ENCODE assay signal across 25 mouse cellular contexts in genomic region chr13:112786142-112786541, GRCm38 (mm10). TPM values are rescaled to one million over a fixed set of nuclear protein-coding genes. Genes with fewer than 3 reads are reported as not detected.
A peak's percentile ranks its signal among the peaks of the same experiment; 100 is the strongest.
DNase-seq lines count a peak whose midpoint lies in the region; ATAC-seq and TF ChIP-seq lines count a peak whose summit lies in the region.
"Had no signal": no experiment of that assay in that cellular context is flagged by ENCODE, and none has a peak within 500 bp of the region (broad histone marks: within the 10 kb centered on the region; RNA-seq: fewer than 3 reads in every experiment).

No protein-coding gene starts in this region.

- H3K36me3 ChIP-seq in CH12.LX (replicated peaks in 1 of 2; ENCODE audit: control insufficient read depth in 1 of 2, insufficient read depth in 1 of 2, low read length in 1 of 2), result no peaks in the 10 kb centered on the region
- H3K36me3 ChIP-seq: embryonic facial prominence, embryonic 12.5 days; embryonic facial prominence, embryonic 15.5 days; heart, embryonic 10.5 days; heart, embryonic 13.5 days had no signal

- TF ChIP-seq RAD21 in CH12.LX (IDR thresholded peaks at IDR 0.05; ENCODE audit: low read depth, low read length), result no peak

- no peaks in the 10 kb centered on the region for H3K27me3 ChIP-seq in CH12.LX (replicated peaks)
- H3K27me3 ChIP-seq: embryonic facial prominence, embryonic 12.5 days; embryonic facial prominence, embryonic 15.5 days; heart, embryonic 13.5 days had no signal

- no peaks in the 10 kb centered on the region for H3K9me3 ChIP-seq in CH12.LX (replicated peaks; ENCODE audit: low read length)
- H3K9me3 ChIP-seq: embryonic facial prominence, embryonic 12.5 days; embryonic facial prominence, embryonic 15.5 days; heart, embryonic 10.5 days; heart, embryonic 13.5 days had no signal

- no peak for TF ChIP-seq CTCF in layer of hippocampus, adult 2 months (conservative IDR thresholded peaks at IDR 0.05)
- TF ChIP-seq CTCF in CH12.LX (conservative IDR thresholded peaks at IDR 0.05 in 1 of 2, IDR thresholded peaks at IDR 0.05 in 1 of 2; ENCODE audit: low read depth in 2 of 2, low read length in 2 of 2), result no peak

- TF ChIP-seq POLR2A in CH12.LX (IDR thresholded peaks at IDR 0.05; ENCODE audit: low read depth, low read length), result no peak

- DNase-seq in layer of hippocampus, adult 9-11 months, result peak; percentile 21
- DNase-seq in layer of hippocampus, adult 2 months (ENCODE audit: low spot score in 2 of 2), result no peak
- DNase-seq in CH12.LX (ENCODE audit: extremely low read depth) (no peak), ZHBTc4 (ENCODE audit: low read depth, low spot score) (peak; percentile 24)
- DNase-seq in right cerebral cortex, adult 18-20 months, result no peak
- DNase-seq: adrenal gland, postnatal 10 days; adrenal gland, postnatal 36 days; cerebellum, adult 11 months; cerebellum, adult 2 months; cerebellum, adult 9-11 months; cerebellum, postnatal 25 days; forebrain, postnatal 0 days; gastrocnemius, adult 2 months; gastrocnemius, postnatal 14 days; heart, adult 18-20 months; heart, postnatal 14 days; heart, postnatal 4 days; kidney, adult 11 months had no signal

- ATAC-seq in CD4-positive, CD25-positive, alpha-beta regulatory T cell, adult 4 months, result no peak
- ATAC-seq: forebrain, embryonic 14.5 days; forebrain, postnatal 0 days had no signal

- dilution Hi-C loops in CH12.LX (cut with MboI; ENCODE audit: extremely low pct_ligation_motif_present, extremely low pct_unique_long_range_greater_than_20kb, low sequenced_read_pairs), result no loop called here

- in situ Hi-C loops in CH12.LX (cut with MboI; ENCODE audit: low pct_ligation_motif_present, low pct_unique_long_range_greater_than_20kb, low sequenced_read_pairs), result no loop called here

- no peak overlapping the region for H3K9ac ChIP-seq in CH12.LX (ENCODE audit: insufficient read depth, low read depth)
- H3K9ac ChIP-seq: embryonic facial prominence, embryonic 12.5 days; embryonic facial prominence, embryonic 15.5 days; forebrain, postnatal 0 days; heart, embryonic 13.5 days; hindbrain, embryonic 14.5 days had no signal

- no peak overlapping the region for H3K4me2 ChIP-seq in CH12.LX (ENCODE audit: insufficient read depth, low read depth, poor library complexity, severe bottlenecking)
- H3K4me2 ChIP-seq: embryonic facial prominence, embryonic 12.5 days; embryonic facial prominence, embryonic 15.5 days; heart, embryonic 13.5 days; hindbrain, embryonic 14.5 days had no signal

- H3K4me1 ChIP-seq in CH12.LX (ENCODE audit: control insufficient read depth in 1 of 2, insufficient read depth in 2 of 2), result peaks cover 21 to 45% of the 10 kb centered on the region in 2 experiments
- H3K4me1 ChIP-seq: embryonic facial prominence, embryonic 15.5 days; heart, embryonic 10.5 days; heart, embryonic 13.5 days had no signal

- H3K79me2 ChIP-seq in CH12.LX (replicated peaks; ENCODE audit: control insufficient read depth, extremely low read depth, insufficient read depth, poor library complexity, severe bottlenecking), result no peaks in the 10 kb centered on the region

- TF ChIP-seq EP300 in CH12.LX (IDR thresholded peaks at IDR 0.05; ENCODE audit: low read length), result peak; percentile 46; the same call in 1 of the 2 replicates

- no peak overlapping the region for H3K4me3 ChIP-seq in layer of hippocampus, adult 2 months
- H3K4me3 ChIP-seq in CH12.LX (replicated peaks in 1 of 3; ENCODE audit: low read depth in 2 of 3, low read length in 2 of 3, poor library complexity in 1 of 3), result no peak overlapping the region
- H3K4me3 ChIP-seq: embryonic facial prominence, embryonic 12.5 days; embryonic facial prominence, embryonic 15.5 days; gastrocnemius, adult 2 months; heart, embryonic 10.5 days; heart, embryonic 13.5 days had no signal

- no peak overlapping the region for H3K27ac ChIP-seq in layer of hippocampus, adult 2 months
- no peak overlapping the region for H3K27ac ChIP-seq in CH12.LX (ENCODE audit: insufficient read depth, low read depth)
- H3K27ac ChIP-seq: embryonic facial prominence, embryonic 12.5 days; gastrocnemius, adult 2 months; heart, embryonic 10.5 days; heart, embryonic 13.5 days; hindbrain, embryonic 14.5 days had no signal

TF ChIP-seq in CH12.LX, 34 proteins besides CTCF, POLR2A, EP300 and RAD21:
- TF ChIP-seq IRF4 (IDR thresholded peaks at IDR 0.05; ENCODE audit: low read depth, low read length) (0 out of 2 replicates have a peak, but pooled peaks have one; percentile 12), JUND (conservative IDR thresholded peaks at IDR 0.05; ENCODE audit: low read depth, low read length) (no peak), USF2 (conservative IDR thresholded peaks at IDR 0.05; ENCODE audit: low read depth, low read length) (no peak), RCOR1 (conservative IDR thresholded peaks at IDR 0.05; ENCODE audit: low read depth, low read length) (no peak), ZC3H11A (IDR thresholded peaks at IDR 0.05; ENCODE audit: low read depth, low read length) (no peak), CHD1 (IDR thresholded peaks at IDR 0.05; ENCODE audit: low read depth, low read length) (no peak), MEF2A (IDR thresholded peaks at IDR 0.05; ENCODE audit: borderline replicate concordance, low read depth, low read length) (peak; percentile 94), JUN (IDR thresholded peaks at IDR 0.05; ENCODE audit: insufficient read depth, low read depth, low read length) (no peak)

RNA-seq across cellular contexts. Expression of gene Plpp1, which starts 14.4 kb away (rescaled TPM):
- total RNA-seq in layer of hippocampus, adult 2 months (2021), result 10 to 100 TPM; 30.4 to 30.8 TPM
- 50.1 and 50.2 TPM in 2 replicates for total RNA-seq in CH12.LX (2012; rRNA removed)
- 85.3 and 90.9 TPM in 2 replicates for total RNA-seq in CH12.LX (2014; rRNA removed)
- 67.6 and 68.6 TPM in 2 replicates for polyA plus RNA-seq in CH12.LX (2012; ENCODE audit: insufficient read length, low read depth)
- 1 to 10 TPM; 3.7 to 4.2 TPM for polyA plus RNA-seq in CD4-positive, CD25-positive, alpha-beta regulatory T cell, adult 4 months (2017; shearing (Covaris generic))

Comparison
In these comparisons a context has a peak if more than half of its experiments do, and no peak if none do; other contexts are left out.
1. DNase-seq: peak in layer of hippocampus, adult 9-11 months (single experiment) and ZHBTc4 (single experiment); none in layer of hippocampus, adult 2 months (0 of 2), CH12.LX (single experiment) and right cerebral cortex, adult 18-20 months (single experiment).